Mouse (Mus musculus): Measurements from ENCODE around the gene Ncbp3.

DNA sequence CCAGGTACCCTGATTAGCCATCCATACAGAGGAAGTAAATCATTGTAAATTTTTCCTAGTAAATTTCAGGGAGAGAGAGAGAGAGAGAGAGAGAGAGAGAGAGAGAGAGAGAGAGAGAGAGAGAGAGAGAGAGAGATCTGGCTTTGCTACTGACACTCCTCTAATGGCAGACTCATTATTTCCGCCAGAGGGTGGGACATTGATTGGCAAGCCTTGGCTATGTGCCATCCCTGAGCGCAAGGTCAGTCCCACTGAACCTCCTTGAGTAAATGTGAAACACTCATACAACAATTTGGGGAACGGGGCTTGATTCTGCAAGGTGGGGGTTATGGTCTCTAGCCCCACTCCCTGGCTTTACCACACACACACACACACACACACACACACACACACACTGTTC lies 40.5 kb upstream of the Ncbp3 start:
- no peak for TF ChIP-seq MAFK (IDR thresholded peaks at IDR 0.05; ENCODE audit: insufficient read depth, low read depth, low read length)
- TF ChIP-seq HCFC1 (IDR thresholded peaks at IDR 0.05; ENCODE audit: borderline replicate concordance, insufficient read depth, low read length), result no peak
- TF ChIP-seq CHD2 (IDR thresholded peaks at IDR 0.05; ENCODE audit: low read depth, low read length), result no peak

All from ES-E14 (cell line).